Mouse (Mus musculus): ENCODE results near the gene Clec9a.

The Clec9a gene

GRCm38 (mm10) chr6:129408562-129408961 lies at the start of gene Clec9a:
Clec9a (plus strand) TSS chr6:129408862.
- no peak for DNase-seq (ENCODE audit: low spot score)

GRCm38 (mm10) chr6:129359515-129359914 lies 49.1 kb upstream of the Clec9a start:
- no peak for DNase-seq (ENCODE audit: low spot score)

GRCm38 (mm10) chr6:129363942-129364341 lies 44.7 kb upstream of the Clec9a start:
- no peak for DNase-seq (ENCODE audit: low spot score)

GRCm38 (mm10) chr6:129365959-129366359 lies 42.7 kb upstream of the Clec9a start:
- no peak for DNase-seq (ENCODE audit: low spot score)

- no peak for DNase-seq (ENCODE audit: low spot score)
Observed at GRCm38 (mm10) chr6:129369374-129370132, 39.1 kb upstream of the Clec9a start.

GRCm38 (mm10) chr6:129374937-129375471 lies 33.7 kb upstream of the Clec9a start:
- DNase-seq (ENCODE audit: low spot score), result no peak

- DNase-seq (ENCODE audit: low spot score), result no peak
Observed at GRCm38 (mm10) chr6:129380454-129380853, 28.2 kb upstream of the Clec9a start.

DNA sequence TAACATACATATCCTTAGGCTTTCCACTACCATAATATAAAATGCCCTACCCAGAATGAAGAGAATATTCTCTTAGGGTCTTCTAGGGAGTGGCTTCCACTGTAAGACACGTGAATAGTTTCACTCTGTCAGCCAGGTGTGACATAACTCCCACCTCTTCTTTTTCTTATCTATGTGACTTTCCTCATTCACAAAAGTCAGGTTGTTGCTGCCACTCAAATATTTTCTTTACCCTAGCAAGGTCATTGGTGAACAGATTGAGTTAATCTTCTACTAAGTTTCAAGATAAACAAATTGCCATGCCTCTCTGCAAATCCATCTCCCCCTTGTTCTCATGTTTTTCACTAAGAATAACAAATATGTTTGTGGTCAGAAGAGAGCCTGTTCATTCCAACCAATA lies 26.9 kb upstream of the Clec9a start:
- no peak for DNase-seq (ENCODE audit: low spot score)

DNA sequence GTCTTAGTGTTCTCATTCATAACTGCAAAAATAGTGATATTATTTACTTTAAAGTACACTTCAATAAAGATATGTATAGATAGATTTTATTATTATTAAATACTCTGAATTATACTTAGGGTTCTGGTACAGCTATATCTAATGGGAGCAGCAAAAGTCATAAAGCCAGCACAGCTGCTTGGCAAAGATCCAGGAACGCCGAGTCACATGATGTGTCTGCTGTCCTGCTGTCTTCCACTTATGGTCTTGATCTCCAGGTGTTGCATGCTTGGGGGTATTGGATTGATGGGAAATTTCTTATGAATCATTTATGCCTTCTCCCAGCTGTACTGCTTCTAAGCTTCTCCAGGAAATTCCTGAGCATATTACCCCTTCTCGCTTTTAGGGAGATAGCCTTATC lies 25.2 kb upstream of the Clec9a start:
- no peak for DNase-seq (ENCODE audit: low spot score)

GRCm38 (mm10) chr6:129385000-129385399 lies 23.7 kb upstream of the Clec9a start:
- DNase-seq (ENCODE audit: low spot score), result no peak

DNA sequence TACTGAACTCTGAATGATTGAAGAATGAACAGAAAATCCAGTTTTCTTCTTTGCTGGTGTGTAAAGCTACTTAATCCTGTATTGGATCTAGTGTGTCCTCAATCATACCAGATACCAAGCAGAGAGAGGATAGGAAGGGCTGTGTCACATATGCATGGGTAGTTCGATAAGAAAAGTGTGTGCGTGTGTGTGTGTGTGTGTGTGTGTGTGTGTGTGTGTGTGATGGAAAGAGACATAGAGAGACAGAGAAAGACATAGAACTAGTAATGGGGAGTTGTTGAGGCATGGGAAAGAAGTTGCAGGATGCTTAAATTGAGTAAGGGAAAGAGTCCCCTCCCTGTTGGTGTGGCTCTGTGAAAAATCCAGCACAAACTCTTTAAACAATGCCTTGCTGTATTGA lies 22.9 kb upstream of the Clec9a start, which contains the start of gene Clec12b:
Gene Clec12b, minus strand, starts transcription at position 101 of the 400 bp plus-strand sequence.
- no peak for DNase-seq (ENCODE audit: low spot score)

DNA sequence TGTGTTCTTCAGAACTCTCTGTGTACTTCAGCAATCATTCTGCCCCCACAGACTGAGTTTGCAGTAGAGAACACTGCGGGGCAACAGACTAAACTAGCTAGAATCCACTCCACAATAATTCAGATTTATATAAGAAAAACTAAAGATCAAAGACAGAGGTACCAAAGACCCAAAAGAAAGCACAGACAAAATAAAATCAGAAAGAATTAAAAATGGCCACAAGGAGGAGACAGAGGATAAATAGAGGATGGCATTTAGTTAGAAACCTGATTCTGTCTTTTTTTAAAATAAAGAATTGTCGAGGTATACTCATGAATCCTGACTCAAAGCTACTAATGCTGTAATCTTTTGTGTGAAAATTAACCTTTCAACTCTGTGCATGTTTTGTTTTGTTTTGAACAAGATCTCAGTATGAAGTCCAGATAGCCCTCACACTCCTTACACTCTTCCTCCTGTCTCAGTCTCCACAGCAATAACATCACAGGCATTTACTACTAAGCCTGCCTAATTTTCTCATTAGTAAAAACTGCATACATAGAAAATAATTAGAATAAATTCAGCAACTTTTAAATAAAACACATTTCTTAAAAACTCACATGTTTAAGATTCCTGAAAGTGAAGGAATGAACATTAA lies 15.5 kb upstream of the Clec9a start:
- DNase-seq (ENCODE audit: low spot score), result no peak

DNA sequence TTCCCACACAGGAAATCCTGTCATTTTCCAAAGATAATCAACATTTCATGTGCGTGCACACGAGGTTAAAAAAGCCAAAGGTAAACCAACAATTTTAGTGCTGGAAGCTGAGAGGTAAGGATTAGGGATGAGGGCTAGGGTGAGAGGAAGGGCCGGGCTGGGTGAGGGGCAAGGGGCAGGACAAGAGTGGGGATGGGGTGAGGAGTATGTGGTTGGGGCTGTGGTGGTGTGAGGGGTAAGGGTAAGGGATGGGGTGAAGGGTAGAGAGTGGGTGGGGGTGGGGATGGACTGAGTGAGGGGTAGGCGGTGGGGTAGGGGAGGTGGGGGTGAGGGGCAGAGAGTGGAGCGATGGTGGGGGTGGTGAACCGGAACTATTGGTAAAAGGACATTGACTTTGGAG lies 14.9 kb upstream of the Clec9a start:
- DNase-seq (ENCODE audit: low spot score), result no peak

DNA sequence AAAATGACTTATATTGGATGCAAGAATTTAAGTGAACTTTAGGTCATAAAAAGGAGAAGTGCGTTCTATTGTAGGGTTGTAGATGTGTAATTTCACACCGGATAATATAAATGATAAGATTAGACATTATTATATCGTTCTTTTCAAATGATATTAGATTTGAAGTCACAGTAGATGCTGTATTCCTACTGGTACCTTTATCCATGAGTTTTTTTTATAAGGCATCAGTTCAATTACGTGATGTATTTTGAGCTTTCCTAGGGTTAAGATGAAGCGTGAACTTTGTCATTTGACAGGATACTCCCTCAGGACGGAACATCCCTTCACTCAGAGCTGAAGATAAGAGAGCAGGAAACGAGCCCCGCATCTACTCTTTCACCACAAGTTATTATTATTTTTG lies 11.7 kb upstream of the Clec9a start, which contains the start of gene Clec1b:
Gene Clec1b, plus strand, starts transcription at position 301 of the 400 bp plus-strand sequence.
- DNase-seq (ENCODE audit: low spot score), result no peak

DNA sequence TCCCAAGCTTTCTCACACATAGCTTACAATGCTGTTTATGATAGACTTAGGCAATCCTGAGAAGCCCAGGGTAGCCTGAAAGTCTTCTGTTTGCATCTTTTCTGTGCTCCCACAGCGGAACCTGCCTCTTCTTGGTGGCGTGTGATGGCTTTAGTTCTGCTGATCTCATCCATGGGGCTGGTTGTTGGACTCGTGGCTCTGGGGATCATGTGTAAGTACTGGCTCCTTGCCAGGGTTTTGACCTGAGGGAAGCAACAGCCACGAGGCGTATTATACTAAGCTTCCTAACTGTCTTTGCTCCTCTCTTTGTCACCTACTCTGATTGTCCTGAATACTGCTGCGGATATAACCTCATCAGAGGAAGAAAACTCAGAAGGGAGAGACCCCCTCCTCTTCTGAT lies 8.7 kb upstream of the Clec9a start:
- no peak for DNase-seq (ENCODE audit: low spot score)

DNA sequence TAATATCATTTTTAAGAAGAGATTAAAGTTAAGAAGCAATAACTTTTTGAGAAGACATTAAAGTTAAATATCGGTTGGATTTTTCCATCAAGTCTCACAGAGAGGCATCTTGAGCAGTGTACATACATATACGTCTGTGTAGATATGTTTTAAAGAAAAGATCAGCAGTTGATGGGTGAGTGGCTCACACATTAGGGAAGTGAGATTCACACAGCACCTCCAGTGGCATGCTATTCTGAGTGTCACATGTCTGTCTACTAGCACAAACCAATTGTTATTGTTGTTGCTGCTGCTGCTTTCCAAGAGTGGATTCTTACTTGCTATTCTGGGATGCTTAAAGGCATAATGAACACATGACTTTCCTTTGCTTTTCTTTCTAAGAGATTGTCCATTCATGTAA lies 6.3 kb upstream of the Clec9a start:
- DNase-seq (ENCODE audit: low spot score), result no peak

- DNase-seq (ENCODE audit: low spot score), result no peak
Observed at GRCm38 (mm10) chr6:129403391-129403790, 5.3 kb upstream of the Clec9a start.

DNA sequence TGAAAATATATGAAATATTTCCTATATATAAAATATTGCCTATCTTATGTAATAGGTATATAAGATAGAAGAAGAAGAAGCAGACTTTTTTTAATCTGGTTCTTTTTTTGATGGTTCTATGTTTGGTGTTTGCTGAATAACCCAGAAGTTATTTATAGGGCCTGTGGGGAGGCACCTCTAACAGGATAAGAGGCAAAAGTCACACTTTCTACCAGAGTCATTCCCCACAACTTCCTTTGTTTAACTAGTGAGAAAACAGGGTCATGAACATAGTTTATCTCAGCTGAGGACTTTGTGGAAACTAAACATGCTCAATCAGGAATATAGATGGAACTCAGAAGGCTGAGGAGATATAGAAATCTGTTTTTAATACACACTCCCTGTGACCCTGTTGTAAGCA lies 2.7 kb upstream of the Clec9a start:
- no peak for DNase-seq (ENCODE audit: low spot score)

DNA sequence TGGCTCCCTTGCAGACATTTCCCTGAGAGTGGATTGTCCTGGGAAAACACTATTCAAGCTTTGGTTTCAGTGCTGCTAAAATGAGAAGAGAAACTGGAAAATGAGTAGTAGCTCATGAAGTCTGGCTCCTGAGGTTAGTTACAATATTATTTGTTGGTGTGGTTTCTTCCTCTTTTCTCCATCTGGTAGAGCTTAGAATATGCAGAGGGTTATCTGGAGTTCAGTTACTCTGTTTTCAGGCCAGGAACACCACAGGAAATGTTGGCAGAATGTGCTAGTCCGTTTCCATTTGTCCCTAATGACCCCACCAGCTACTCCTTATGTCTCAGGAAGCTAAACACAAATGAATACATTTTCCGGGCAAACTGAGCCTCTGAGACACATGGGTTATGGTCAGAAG lies 1.3 kb upstream of the Clec9a start:
- DNase-seq (ENCODE audit: low spot score), result no peak

DNA sequence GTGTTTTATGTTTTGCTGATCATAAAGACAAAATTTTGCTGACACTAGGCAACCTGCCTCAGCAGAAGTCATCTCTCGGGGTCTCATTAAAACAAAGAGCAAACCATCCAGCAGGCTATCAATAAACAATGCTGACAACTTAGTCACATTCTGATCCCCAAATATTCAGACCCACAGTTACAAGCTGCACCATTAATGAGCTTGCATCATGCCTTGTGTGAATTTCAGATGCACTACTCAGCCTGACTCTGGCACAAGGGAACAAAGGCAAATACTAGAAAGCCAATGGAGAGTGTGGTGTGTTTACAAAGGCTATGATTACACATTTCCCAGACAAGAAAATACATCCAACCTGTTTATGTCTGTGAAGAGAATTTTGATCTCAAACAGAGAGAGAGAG lies 5.5 kb downstream of the Clec9a start:
- DNase-seq (ENCODE audit: low spot score), result no peak

GRCm38 (mm10) chr6:129422311-129422710 lies 13.6 kb downstream of the Clec9a start:
- DNase-seq (ENCODE audit: low spot score), result no peak

- no peak for DNase-seq (ENCODE audit: low spot score)
Observed at GRCm38 (mm10) chr6:129423040-129423733, 14.5 kb downstream of the Clec9a start.

DNA sequence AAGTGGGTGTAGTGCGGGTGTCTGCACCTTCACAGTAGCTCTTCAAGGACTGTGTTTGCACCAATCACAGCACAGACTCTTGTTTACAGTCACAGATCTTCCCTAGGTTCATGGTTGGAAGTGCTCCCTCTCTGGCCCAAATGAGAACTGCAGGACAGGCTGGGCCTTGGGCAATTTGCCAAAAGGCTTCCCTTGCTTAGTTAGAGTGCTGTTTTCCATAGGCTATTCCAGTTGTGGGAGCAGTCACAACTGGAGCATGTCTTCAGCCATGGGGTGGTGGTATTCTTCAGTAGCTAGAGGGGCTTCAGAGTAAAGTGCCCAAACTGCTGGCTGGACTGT lies 15.0 kb downstream of the Clec9a start:
- peak; percentile 47 for DNase-seq (ENCODE audit: low spot score)

Measured in ovary, postnatal 10 days (tissue).